In genomic region chr5:67095651-67096377, GRCm38 (mm10) we compare ENCODE assay signal across 10 mouse cellular contexts. TPM values are rescaled to one million over a fixed set of nuclear protein-coding genes. Genes with fewer than 3 reads are reported as not detected.
DNase-seq lines count a peak whose midpoint lies in the region; ATAC-seq lines count a peak whose summit lies in the region.
"Had no signal": no experiment of that assay in that cellular context is flagged by ENCODE, and none has a peak within 500 bp of the region (broad histone marks: within the 10 kb centered on the region; RNA-seq: fewer than 3 reads in every experiment).

No protein-coding gene starts in this region.

- H3K9ac ChIP-seq in kidney, embryonic 15.5 days = no peak overlapping the region
- peak overlapping the region; percentile 32; the same call in 1 of the 2 replicates for H3K9ac ChIP-seq in midbrain, embryonic 11.5 days (ENCODE audit: low read length)

- H3K36me3 ChIP-seq in kidney, embryonic 15.5 days = no peaks in the 10 kb centered on the region
- no peaks in the 10 kb centered on the region for H3K36me3 ChIP-seq in midbrain, embryonic 11.5 days (ENCODE audit: control insufficient read depth, insufficient read depth, low read length)

- no peak for ATAC-seq in kidney, embryonic 15.5 days (replicated peaks; ENCODE audit: low FRiP score)
- peak; percentile 20 for ATAC-seq in midbrain, embryonic 11.5 days (ENCODE audit: low FRiP score)
- ATAC-seq in megakaryocyte-erythroid progenitor cell, adult 5-6 weeks (replicated peaks; ENCODE audit: low FRiP score, low TSS enrichment, poor library complexity, severe bottlenecking) = no peak
- ATAC-seq: Patski had no signal

- peaks cover 98% of the 10 kb centered on the region for H3K27me3 ChIP-seq in kidney, embryonic 15.5 days
- H3K27me3 ChIP-seq in midbrain, embryonic 11.5 days (ENCODE audit: control insufficient read depth, insufficient read depth, low read length) = peaks cover 94% of the 10 kb centered on the region

- no peak for DNase-seq in kidney, adult 8-10 months
- DNase-seq in embryo, embryonic 9.5 days (ENCODE audit: extremely low spot score) = peak; percentile 37
- peak; percentile 15 to 21 for DNase-seq in heart, postnatal 36 days
- peak; percentile 97 for DNase-seq in midbrain, embryonic 11.5 days (ENCODE audit: low spot score, missing footprints)
- DNase-seq in spleen, postnatal 36 days (ENCODE audit: low spot score in 2 of 2) = no peak
- no peak for DNase-seq in natural killer cell, adult 2 months (ENCODE audit: low spot score in 2 of 2)

- WGBS in kidney, embryonic 15.5 days = under 1% methylated on average over 47 of the region's 47 CpGs
- WGBS in midbrain, embryonic 11.5 days = under 1% methylated on average over 38 of the region's 47 CpGs

- H3K4me2 ChIP-seq in kidney, embryonic 15.5 days = peak overlapping the region; percentile 55
- H3K4me2 ChIP-seq in midbrain, embryonic 11.5 days = peak overlapping the region; percentile 49

- no peak overlapping the region for H3K27ac ChIP-seq in kidney, embryonic 15.5 days
- no peak overlapping the region for H3K27ac ChIP-seq in midbrain, embryonic 11.5 days (ENCODE audit: low read depth, low read length)

- H3K9me3 ChIP-seq in kidney, embryonic 15.5 days (replicated peaks) = no peaks in the 10 kb centered on the region
- no peaks in the 10 kb centered on the region for H3K9me3 ChIP-seq in midbrain, embryonic 11.5 days (ENCODE audit: control insufficient read depth, low read length)

- intact Hi-C loops in heart, postnatal 36 days (cut with DNase I) = no loop called here

- H3K4me1 ChIP-seq in kidney, embryonic 15.5 days = peaks cover 11% of the 10 kb centered on the region
- peaks cover 4% of the 10 kb centered on the region for H3K4me1 ChIP-seq in midbrain, embryonic 11.5 days (ENCODE audit: control insufficient read depth, insufficient read depth, low read length)

- peak overlapping the region; percentile 36 for H3K4me3 ChIP-seq in kidney, embryonic 15.5 days (replicated peaks)
- H3K4me3 ChIP-seq in midbrain, embryonic 11.5 days (ENCODE audit: low read depth, low read length) = peak overlapping the region; percentile 25

RNA-seq across cellular contexts. Expression of gene Phox2b, which starts 3.3 kb away (rescaled TPM):
- 1.4 and 3.4 TPM in 2 replicates for polyA plus RNA-seq in kidney, embryonic 15.5 days (2015; fragmentation: Nextera tagmentation; extraction: Ambion mirVana)
- not detected for total RNA-seq in heart, postnatal 36 days (2021)
- 2.5 and 2.8 TPM in 2 replicates for polyA plus RNA-seq in midbrain, embryonic 11.5 days (2014; fragmentation: Nextera tagmentation; extraction: Ambion mirVana)
- total RNA-seq in megakaryocyte-erythroid progenitor cell, adult 5-6 weeks (2014; fragmentation: Nextera tagmentation) = not detected in 2 replicates
- total RNA-seq in megakaryocyte-erythroid progenitor cell, adult 5-6 weeks (2017) = not detected in 2 replicates
- polyA plus RNA-seq: gonadal fat pad, adult 2 months; Patski had no signal

Comparison
In these comparisons a context has a peak if more than half of its experiments do, and no peak if none do; other contexts are left out.
1. DNase-seq: peak in embryo, embryonic 9.5 days (single experiment), heart, postnatal 36 days (2 of 2) and midbrain, embryonic 11.5 days (single experiment); none in kidney, adult 8-10 months (0 of 2), spleen, postnatal 36 days (0 of 2) and natural killer cell, adult 2 months (0 of 2).